Mouse (Mus musculus) cerebellum, adult 2 months (tissue): ENCODE results near the gene Rabgap1l. TPM values are rescaled to one million over a fixed set of nuclear protein-coding genes. Genes with fewer than 3 reads are reported as not detected.

Experiments used
- DNase-seq, 2 experiments: peaks; one replicate each; pipeline ENCODE4 v3.0.0; 2021
- H3K27ac ChIP-seq: fragments of 200-500 bp; 2 replicates; pipeline ENCODE4 v1.5.1; 2012; ENCODE audit warnings: low read length, control low read depth, inconsistent platforms; ENCODE audit not compliant: insufficient read depth
- H3K27me3 ChIP-seq: fragments of 200-500 bp; 2 replicates; pipeline ENCODE4 v1.6.1; 2012; ENCODE audit warnings: inconsistent platforms, mild to moderate bottlenecking, low read length, moderate library complexity; ENCODE audit not compliant: control insufficient read depth, insufficient read depth
- H3K4me1 ChIP-seq: fragments of 200-500 bp; 2 replicates; pipeline ENCODE4 v1.6.1; 2011; ENCODE audit warnings: low read length; ENCODE audit not compliant: control insufficient read depth, insufficient read depth
- H3K4me3 ChIP-seq: fragments of 200-500 bp; replicated peaks from 2 replicates; pipeline ENCODE3; 2011; ENCODE audit warnings: mild to moderate bottlenecking, low read depth, low read length, control low read depth; ENCODE audit not compliant: insufficient read depth
- CTCF ChIP-seq: fragments of 200-500 bp; IDR thresholded peaks from 2 replicates; pipeline ENCODE4 v1.5.1; 2011; ENCODE audit warnings: low read depth, mild to moderate bottlenecking, control low read depth, low read length, moderate library complexity, borderline replicate concordance; ENCODE audit not compliant: insufficient read depth
- POLR2A ChIP-seq: fragments of 200-500 bp; IDR thresholded peaks from 2 replicates; pipeline ENCODE4 v1.6.1; 2011; ENCODE audit warnings: low read length, control low read depth, borderline replicate concordance; ENCODE audit not compliant: insufficient read depth
- WGBS: fragments of 180-500 bp; shearing (Covaris S2); methylation state at CpG from one replicate; pipeline ENCODE4 v1.1.7; 2018; 5-methylcytosine and 5-hydroxymethylcytosine counted together
- polyA plus RNA-seq: library from polyadenylated mRNA; depleted of rRNA; stranded (reverse); fragments of >200 nt; gene quantifications from 2 replicates; pipeline ENCODE4 v1.2.3, GENCODE M21; 2012

Rabgap1l gene
- polyA plus RNA-seq, 1 experiment = 57.7 TPM

- Histone ChIP-seq H3K27me3 (no peaks in the 10 kb centered on the region), H3K27ac (no peak overlapping the region), H3K4me1 (peaks cover 5% of the 10 kb centered on the region; the same call in 1 of the 2 replicates), H3K4me3 (no peak overlapping the region)
- WGBS = 82% methylated on average over 16 of the region's 16 CpGs
- TF ChIP-seq CTCF (no peak), POLR2A (no peak)
- no peak for DNase-seq
Observed at GRCm38 (mm10) chr1:160263630-160264346, 529.2 kb downstream of the Rabgap1l start.

GRCm38 (mm10) chr1:160263053-160263452, 530.0 kb downstream of the Rabgap1l start:
- TF ChIP-seq POLR2A (no peak), CTCF (no peak)
- DNase-seq = no peak
- 93% methylated on average over 5 of the region's 5 CpGs for WGBS
- Histone ChIP-seq H3K4me3 (no peak overlapping the region), H3K27me3 (no peaks in the 10 kb centered on the region), H3K27ac (no peak overlapping the region), H3K4me1 (peaks cover 5% of the 10 kb centered on the region; the same call in 1 of the 2 replicates)

GRCm38 (mm10) chr1:160262415-160262814, 530.6 kb downstream of the Rabgap1l start:
- 87% methylated on average over 4 of the region's 4 CpGs for WGBS

GRCm38 (mm10) chr1:160261849-160262248, 531.2 kb downstream of the Rabgap1l start:
- Histone ChIP-seq H3K27me3 (no peaks in the 10 kb centered on the region), H3K4me3 (no peak overlapping the region), H3K27ac (no peak overlapping the region), H3K4me1 (peaks cover 5% of the 10 kb centered on the region; the same call in 1 of the 2 replicates)
- WGBS = 72% methylated on average over 2 of the region's 2 CpGs
- TF ChIP-seq POLR2A (no peak), CTCF (no peak)
- no peak for DNase-seq

More at GRCm38 (mm10) chr1:160262415-160262814, 530.6 kb downstream of the Rabgap1l start:
- no peak overlapping the region for H3K27ac ChIP-seq
- DNase-seq = no peak
- no peaks in the 10 kb centered on the region for H3K27me3 ChIP-seq
- no peak overlapping the region for H3K4me3 ChIP-seq
- TF ChIP-seq POLR2A (no peak), CTCF (no peak)
- H3K4me1 ChIP-seq = peaks cover 5% of the 10 kb centered on the region; the same call in 1 of the 2 replicates

GRCm38 (mm10) chr1:160260605-160261004, 532.4 kb downstream of the Rabgap1l start:
- H3K27ac ChIP-seq = no peak overlapping the region
- DNase-seq = no peak
- 78% methylated on average over 4 of the region's 4 CpGs for WGBS
- no peaks in the 10 kb centered on the region for H3K27me3 ChIP-seq
- H3K4me1 ChIP-seq = peaks cover 5% of the 10 kb centered on the region; the same call in 1 of the 2 replicates
- TF ChIP-seq POLR2A = no peak
- TF ChIP-seq CTCF = no peak
- H3K4me3 ChIP-seq = no peak overlapping the region

GRCm38 (mm10) chr1:160259884-160260283, 533.1 kb downstream of the Rabgap1l start:
- WGBS = 20% methylated on average over 7 of the region's 7 CpGs
- H3K27me3 ChIP-seq = no peaks in the 10 kb centered on the region
- TF ChIP-seq POLR2A (no peak), CTCF (no peak)
- H3K4me3 ChIP-seq = no peak overlapping the region
- DNase-seq = peak; percentile 48 to 77
- no peak overlapping the region for H3K27ac ChIP-seq
- peaks cover 5% of the 10 kb centered on the region; the same call in 1 of the 2 replicates for H3K4me1 ChIP-seq

GRCm38 (mm10) chr1:160253108-160253507, 539.9 kb downstream of the Rabgap1l start:
- no peaks in the 10 kb centered on the region for H3K4me1 ChIP-seq
- WGBS = 87% methylated on average over 2 of the region's 2 CpGs
- TF ChIP-seq POLR2A = no peak
- no peak for TF ChIP-seq CTCF
- H3K4me3 ChIP-seq = no peak overlapping the region
- H3K27ac ChIP-seq = no peak overlapping the region
- H3K27me3 ChIP-seq = no peaks in the 10 kb centered on the region
- DNase-seq = no peak

GRCm38 (mm10) chr1:160251388-160252007, 541.5 kb downstream of the Rabgap1l start:
- TF ChIP-seq POLR2A = no peak
- TF ChIP-seq CTCF = no peak
- WGBS = 83% methylated on average over 5 of the region's 5 CpGs
- peaks cover 3% of the 10 kb centered on the region; the same call in 1 of the 2 replicates for H3K4me1 ChIP-seq
- H3K27ac ChIP-seq = no peak overlapping the region
- no peak for DNase-seq
- no peak overlapping the region for H3K4me3 ChIP-seq
- no peaks in the 10 kb centered on the region for H3K27me3 ChIP-seq
